ENCODE assay signal across 9 mouse cellular contexts in the genomic region with DNA sequence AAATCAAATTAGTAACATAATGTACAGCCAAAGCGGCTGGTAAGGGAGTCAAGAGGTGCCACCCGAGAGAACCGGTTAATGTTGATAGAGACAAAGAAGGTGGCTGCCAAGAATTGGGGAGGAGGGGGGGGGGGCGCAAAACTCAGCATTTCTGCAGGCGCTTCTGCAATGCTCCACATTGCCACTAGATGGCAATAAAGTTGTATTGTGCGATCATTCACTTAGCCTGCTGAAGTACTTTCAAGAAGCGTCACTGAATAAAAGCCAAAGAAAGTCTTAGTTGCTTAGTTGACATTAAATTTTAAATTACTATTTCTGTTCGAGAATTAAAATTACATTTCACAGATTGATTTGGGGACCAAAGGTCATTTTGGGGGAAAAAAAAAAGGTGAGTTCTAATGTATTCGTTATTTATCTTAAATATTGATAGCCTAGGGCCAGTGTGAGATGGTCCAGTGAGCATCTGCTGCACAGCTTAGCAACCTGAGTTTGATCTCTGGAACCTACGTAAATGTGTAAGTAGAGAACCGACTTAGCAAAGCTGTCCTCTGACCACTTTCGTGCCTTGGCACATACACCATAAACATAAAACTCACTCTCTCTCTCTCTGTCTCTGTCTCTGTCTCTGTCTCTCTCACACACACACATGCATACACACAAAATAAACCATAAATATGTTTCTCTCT.
DNase-seq lines count a peak whose midpoint lies in the region; ATAC-seq lines count a peak whose summit lies in the region.
"Had no signal": no experiment of that assay in that cellular context is flagged by ENCODE, and none has a peak within 500 bp of the region (broad histone marks: within the 10 kb centered on the region; RNA-seq: fewer than 3 reads in every experiment).

No protein-coding gene starts in this region.

- no peak overlapping the region for H3K27ac ChIP-seq in limb, embryonic 10.5 days
- H3K27ac ChIP-seq in neural tube, embryonic 14.5 days (ENCODE audit: low read depth, low read length): no peak overlapping the region

- no peaks in the 10 kb centered on the region for H3K36me3 ChIP-seq in limb, embryonic 10.5 days
- H3K36me3 ChIP-seq in neural tube, embryonic 14.5 days (ENCODE audit: control insufficient read depth, insufficient read depth, low read length): no peaks in the 10 kb centered on the region

- WGBS in limb, embryonic 10.5 days: 23% methylated on average over 12 of the region's 12 CpGs
- 12% methylated on average over 12 of the region's 12 CpGs for WGBS in neural tube, embryonic 14.5 days

- H3K4me1 ChIP-seq in limb, embryonic 10.5 days: peaks cover 30% of the 10 kb centered on the region
- peaks cover 11% of the 10 kb centered on the region; the same call in 1 of the 2 replicates for H3K4me1 ChIP-seq in neural tube, embryonic 14.5 days (ENCODE audit: control insufficient read depth, insufficient read depth, low read length)

- H3K27me3 ChIP-seq in limb, embryonic 10.5 days (ENCODE audit: low read depth, poor library complexity, severe bottlenecking): no peaks in the 10 kb centered on the region
- no peaks in the 10 kb centered on the region for H3K27me3 ChIP-seq in neural tube, embryonic 14.5 days (ENCODE audit: control insufficient read depth, insufficient read depth, low read length)

- H3K9me3 ChIP-seq in limb, embryonic 10.5 days (replicated peaks): no peaks in the 10 kb centered on the region
- H3K9me3 ChIP-seq in neural tube, embryonic 14.5 days (ENCODE audit: control insufficient read depth, low read length): no peaks in the 10 kb centered on the region

- intact Hi-C loops in left cerebral cortex, postnatal 25 days (cut with DNase I): loop anchor here (2.0 to 10.0 kb wide), 5 partner anchors 57 to 401 kb away; partner anchors contain the start of genes Jmjd1c and Reep3
- intact Hi-C loops in heart, postnatal 36 days (cut with DNase I): loop anchor here (1.0 to 10.0 kb wide), 4 partner anchors 281 to 402 kb away; no protein-coding TSS in a partner anchor

- no peak overlapping the region for H3K9ac ChIP-seq in neural tube, embryonic 14.5 days (replicated peaks; ENCODE audit: low read depth, low read length)

- H3K4me2 ChIP-seq in neural tube, embryonic 14.5 days (ENCODE audit: low read depth, low read length): no peak overlapping the region

- DNase-seq in left cerebral cortex, postnatal 25 days (ENCODE audit: low spot score in 2 of 2): peak; percentile 50 to 61
- DNase-seq in left cerebral cortex, adult 8-10 months (ENCODE audit: low spot score in 2 of 2): no peak
- DNase-seq in MN1 (ENCODE audit: low spot score): peak; percentile 84
- DNase-seq in cerebellum, postnatal 25 days: peak; percentile 52 to 80
- peak; percentile 59 to 61 for DNase-seq in heart, postnatal 36 days
- DNase-seq in limb, embryonic 10.5 days (ENCODE audit: low spot score): peak; percentile 79
- DNase-seq in urinary bladder, postnatal 36 days (ENCODE audit: low spot score in 2 of 2): no peak

- no peak overlapping the region for H3K4me3 ChIP-seq in limb, embryonic 10.5 days
- H3K4me3 ChIP-seq in neural tube, embryonic 14.5 days (ENCODE audit: low read depth, low read length): no peak overlapping the region
- H3K4me3 ChIP-seq: myocyte had no signal

- peak; percentile 57 for ATAC-seq in neural tube, embryonic 14.5 days (ENCODE audit: low read depth)

Comparison
In these comparisons a context has a peak if more than half of its experiments do, and no peak if none do; other contexts are left out.
1. DNase-seq: peak in left cerebral cortex, postnatal 25 days (2 of 2), MN1 (single experiment), cerebellum, postnatal 25 days (2 of 2), heart, postnatal 36 days (2 of 2) and limb, embryonic 10.5 days (single experiment); none in left cerebral cortex, adult 8-10 months (0 of 2) and urinary bladder, postnatal 36 days (0 of 2).